Mouse (Mus musculus): ENCODE data around the gene Prmt9.

GRCm38 (mm10) chr8:77577674-77578073 lies 28.5 kb downstream of the Prmt9 start:
- TF ChIP-seq CTCF (conservative IDR thresholded peaks at IDR 0.05; ENCODE audit: insufficient read depth, insufficient read length, low read depth, low read length) (no peak), POLR2A (IDR thresholded peaks at IDR 0.05; ENCODE audit: low read depth, low read length) (no peak)
